Mouse (Mus musculus) embryonic facial prominence, embryonic 14.5 days (tissue): ENCODE results near the gene Trak1. TPM values are rescaled to one million over a fixed set of nuclear protein-coding genes. Genes with fewer than 3 reads are reported as not detected.
A peak's percentile ranks its signal among the peaks of the same experiment; 100 is the strongest.

Experiments
- ATAC-seq: fragments of 200-750 bp; cut with Nextera tagmentation; 2 replicates; pipeline ENCODE4 v1.8.0; 2017; ENCODE audit warnings: low read depth, moderate number of reproducible peaks, moderate TSS enrichment
- DNase-seq: peaks from one replicate; pipeline ENCODE4 v3.0.0-alpha.2; 2015; ENCODE audit warnings: low spot score
- H3K27ac ChIP-seq: fragments of 300-500 bp; sonication (generic); replicated peaks from 2 replicates; pipeline ENCODE4 v1.5.1; 2014; ENCODE audit warnings: low read depth, mild to moderate bottlenecking, low read length, moderate library complexity
- H3K27me3 ChIP-seq: fragments of 300-500 bp; sonication (generic); replicated peaks from 2 replicates; pipeline ENCODE4 v1.6.1; 2014; ENCODE audit warnings: low read length; ENCODE audit not compliant: control insufficient read depth, insufficient read depth
- H3K36me3 ChIP-seq: fragments of 300-500 bp; sonication (generic); 2 replicates; pipeline ENCODE4 v1.6.1; 2014; ENCODE audit warnings: low read length, mixed read lengths; ENCODE audit not compliant: control insufficient read depth, insufficient read depth
- H3K4me1 ChIP-seq: fragments of 300-500 bp; sonication (generic); 2 replicates; pipeline ENCODE4 v1.6.1; 2014; ENCODE audit warnings: antibody characterized with exemption, low read length; ENCODE audit not compliant: control insufficient read depth, insufficient read depth
- H3K4me2 ChIP-seq: fragments of 300-500 bp; sonication (generic); 2 replicates; pipeline ENCODE4 v1.6.1; 2014; ENCODE audit warnings: low read depth, mild to moderate bottlenecking, low read length, moderate library complexity, mixed read lengths
- H3K4me3 ChIP-seq: fragments of 300-500 bp; sonication (generic); 2 replicates; pipeline ENCODE4 v1.5.1; 2014; ENCODE audit warnings: low read depth, mild to moderate bottlenecking, low read length
- H3K9ac ChIP-seq: fragments of 300-500 bp; sonication (generic); 2 replicates; pipeline ENCODE4 v1.6.1; 2014; ENCODE audit warnings: low read depth, mild to moderate bottlenecking, low read length, moderate library complexity, mixed read lengths
- H3K9me3 ChIP-seq: fragments of 300-500 bp; sonication (generic); 2 replicates; pipeline ENCODE4 v1.6.1; 2016; ENCODE audit warnings: low read length; ENCODE audit not compliant: control insufficient read depth
- WGBS: fragments of 180-500 bp; shearing (Covaris S2); extraction: QIAGEN DNeasy Blood & Tissue Kit; methylation state at CpG from one replicate; pipeline ENCODE4 v1.1.7; 2014; 5-methylcytosine and 5-hydroxymethylcytosine counted together
- polyA plus RNA-seq: library from polyadenylated mRNA; unstranded; fragments of >200 nt; fragmentation: Nextera tagmentation; extraction: Ambion mirVana; gene quantifications from 2 replicates; pipeline ENCODE4 v1.2.1, GENCODE M21; 2014

Gene Trak1
- polyA plus RNA-seq, 1 experiment from 2014 or later: 28.3 TPM

DNA sequence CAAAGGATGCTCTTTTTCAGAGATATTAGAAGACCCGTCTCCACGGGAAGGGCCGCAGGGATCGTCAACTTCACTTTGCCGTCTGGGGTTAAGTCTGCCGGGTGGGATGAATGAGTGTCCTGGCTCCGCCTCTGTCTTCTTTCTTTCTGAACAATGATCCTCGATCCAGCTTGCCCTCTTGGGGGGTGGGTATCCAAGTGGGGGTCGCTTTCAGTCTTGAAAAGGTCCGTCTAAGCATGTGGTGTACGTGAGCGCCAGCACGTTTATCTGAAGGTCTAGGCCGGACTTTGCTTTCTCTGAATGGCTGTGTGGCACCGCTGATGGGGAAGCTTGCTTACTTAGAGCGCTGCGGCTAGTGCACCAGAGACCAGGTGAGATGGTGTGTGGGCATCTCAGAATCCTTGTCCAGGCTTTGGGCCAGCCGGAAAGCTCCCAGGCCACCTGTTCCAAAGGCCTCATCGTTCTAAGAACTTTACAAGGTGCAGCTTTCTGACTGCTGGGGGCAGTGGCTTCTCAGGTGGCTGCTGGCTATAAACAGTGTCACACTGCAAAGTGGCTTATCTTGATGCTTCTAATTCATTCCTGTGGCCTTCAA lies 2.8 kb downstream of the Trak1 start:
- no peak for ATAC-seq
- Histone ChIP-seq H3K9ac (no peak overlapping the region), H3K4me1 (peaks cover 18% of the 10 kb centered on the region), H3K4me3 (no peak overlapping the region), H3K36me3 (no peaks in the 10 kb centered on the region), H3K27me3 (no peaks in the 10 kb centered on the region), H3K9me3 (no peaks in the 10 kb centered on the region), H3K4me2 (peak overlapping the region; percentile 97; the same call in 1 of the 2 replicates), H3K27ac (no peak overlapping the region)
- WGBS: 64% methylated on average over 19 of the region's 19 CpGs
- no peak for DNase-seq

- ATAC-seq (no peak), DNase-seq (no peak)
- Histone ChIP-seq H3K9ac (no peak overlapping the region), H3K27me3 (no peaks in the 10 kb centered on the region), H3K36me3 (no peaks in the 10 kb centered on the region), H3K4me2 (no peak overlapping the region), H3K9me3 (no peaks in the 10 kb centered on the region), H3K4me1 (peaks cover 18% of the 10 kb centered on the region), H3K27ac (no peak overlapping the region), H3K4me3 (no peak overlapping the region)
- 73% methylated on average over 22 of the region's 22 CpGs for WGBS
Observed at GRCm38 (mm10) chr9:121301041-121301920, 4.0 kb downstream of the Trak1 start.

GRCm38 (mm10) chr9:121302543-121302942 lies 5.2 kb downstream of the Trak1 start:
- H3K4me3 ChIP-seq: no peak overlapping the region
- no peak overlapping the region for H3K9ac ChIP-seq
- H3K4me2 ChIP-seq: no peak overlapping the region
- no peak overlapping the region for H3K27ac ChIP-seq
- H3K9me3 ChIP-seq: no peaks in the 10 kb centered on the region
- ATAC-seq (no peak), DNase-seq (no peak)
- H3K27me3 ChIP-seq: no peaks in the 10 kb centered on the region
- no peaks in the 10 kb centered on the region for H3K36me3 ChIP-seq
- peaks cover 18% of the 10 kb centered on the region for H3K4me1 ChIP-seq
- 89% methylated on average over 7 of the region's 8 CpGs for WGBS

DNA sequence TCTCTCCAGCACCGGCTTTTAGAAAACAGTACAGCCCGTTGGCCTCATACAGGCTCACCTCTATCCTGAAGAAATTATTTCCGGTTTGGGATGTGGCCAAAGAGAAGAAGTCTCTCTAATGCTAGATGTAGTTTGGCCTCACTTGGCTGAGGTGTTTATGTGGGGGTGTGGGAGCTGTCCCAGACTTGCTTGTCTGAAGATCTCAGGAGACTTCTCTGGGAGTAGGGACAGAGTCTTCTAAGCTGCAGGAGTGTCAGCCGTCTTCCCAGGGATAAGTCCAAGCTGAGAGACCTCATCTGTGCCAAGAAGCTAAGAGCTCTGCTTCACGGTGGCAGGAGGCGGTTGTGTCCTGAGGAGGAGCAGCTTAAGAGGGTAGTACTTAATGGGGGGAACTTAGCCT lies 5.8 kb downstream of the Trak1 start:
- WGBS: 65% methylated on average over 6 of the region's 6 CpGs
- peaks cover 18% of the 10 kb centered on the region for H3K4me1 ChIP-seq
- no peak overlapping the region for H3K4me3 ChIP-seq
- H3K27ac ChIP-seq: no peak overlapping the region
- no peaks in the 10 kb centered on the region for H3K36me3 ChIP-seq
- H3K4me2 ChIP-seq: no peak overlapping the region
- no peak for ATAC-seq
- DNase-seq: no peak
- H3K9me3 ChIP-seq: no peaks in the 10 kb centered on the region
- no peak overlapping the region for H3K9ac ChIP-seq
- H3K27me3 ChIP-seq: no peaks in the 10 kb centered on the region

- H3K4me2 ChIP-seq: no peak overlapping the region
- ATAC-seq (no peak), DNase-seq (no peak)
- H3K27me3 ChIP-seq: no peaks in the 10 kb centered on the region
- no peaks in the 10 kb centered on the region for H3K9me3 ChIP-seq
- no peak overlapping the region for H3K27ac ChIP-seq
- peaks cover 11% of the 10 kb centered on the region for H3K4me1 ChIP-seq
- H3K36me3 ChIP-seq: no peaks in the 10 kb centered on the region
- H3K4me3 ChIP-seq: no peak overlapping the region
- 49% methylated on average over 9 of the region's 9 CpGs for WGBS
- H3K9ac ChIP-seq: no peak overlapping the region
Observed at GRCm38 (mm10) chr9:121303748-121304147, 6.4 kb downstream of the Trak1 start.

DNA sequence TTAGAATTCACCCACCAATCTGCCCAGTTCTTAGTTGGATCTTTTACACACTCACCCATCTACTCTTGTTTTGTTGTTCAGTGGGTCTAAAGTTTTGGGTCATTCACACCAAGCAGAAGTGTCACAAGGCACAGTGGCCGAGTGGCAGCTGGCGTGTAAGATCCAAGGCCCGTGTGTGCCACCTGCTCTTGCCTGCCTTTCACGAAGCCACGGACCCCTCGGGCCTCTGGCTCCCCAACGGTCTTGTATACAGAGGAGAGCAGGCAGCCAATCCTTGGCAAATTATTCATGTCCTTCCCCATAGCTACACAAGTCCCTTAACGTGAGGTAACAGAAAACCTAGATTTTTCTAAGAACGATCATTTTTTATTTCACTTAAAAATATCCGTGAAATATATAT lies 7.2 kb downstream of the Trak1 start:
- no peak for ATAC-seq
- WGBS: 76% methylated on average over 10 of the region's 10 CpGs
- Histone ChIP-seq H3K4me3 (no peak overlapping the region), H3K27me3 (no peaks in the 10 kb centered on the region), H3K36me3 (no peaks in the 10 kb centered on the region), H3K27ac (no peak overlapping the region), H3K9ac (no peak overlapping the region), H3K4me1 (peaks cover 3% of the 10 kb centered on the region), H3K4me2 (no peak overlapping the region), H3K9me3 (no peaks in the 10 kb centered on the region)
- no peak for DNase-seq

DNA sequence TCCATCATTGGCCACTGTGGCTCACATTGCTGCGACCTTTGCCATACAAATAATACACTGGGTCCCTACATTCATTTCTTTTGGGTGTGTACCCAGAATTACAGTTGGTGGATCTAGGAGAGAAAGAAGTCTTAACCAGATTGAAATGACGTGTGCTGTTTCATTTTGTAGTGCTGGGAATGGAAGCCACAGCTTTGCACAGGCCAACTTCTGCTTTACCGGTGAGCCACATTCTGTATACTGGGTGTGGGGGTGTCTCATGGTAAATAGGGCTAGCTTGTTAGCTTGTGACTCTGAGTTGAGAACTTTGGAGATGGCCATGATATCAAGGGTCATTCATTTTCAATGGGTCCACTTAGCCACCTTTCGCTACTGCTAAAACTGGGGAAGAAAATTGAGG lies 8.2 kb downstream of the Trak1 start:
- Histone ChIP-seq H3K36me3 (no peaks in the 10 kb centered on the region), H3K4me1 (no peaks in the 10 kb centered on the region), H3K4me3 (no peak overlapping the region), H3K27me3 (no peaks in the 10 kb centered on the region), H3K27ac (no peak overlapping the region), H3K9ac (no peak overlapping the region), H3K4me2 (no peak overlapping the region), H3K9me3 (no peaks in the 10 kb centered on the region)
- DNase-seq (no peak), ATAC-seq (no peak)
- 93% methylated on average over 4 of the region's 4 CpGs for WGBS

- no peak for DNase-seq
- no peak overlapping the region for H3K27ac ChIP-seq
- H3K9ac ChIP-seq: no peak overlapping the region
- no peaks in the 10 kb centered on the region for H3K9me3 ChIP-seq
- no peak overlapping the region for H3K4me2 ChIP-seq
- H3K4me1 ChIP-seq: peaks cover 13% of the 10 kb centered on the region
- no peak overlapping the region for H3K4me3 ChIP-seq
- no peak for ATAC-seq
- no peaks in the 10 kb centered on the region for H3K27me3 ChIP-seq
- H3K36me3 ChIP-seq: no peaks in the 10 kb centered on the region
- WGBS: 51% methylated on average over 4 of the region's 4 CpGs
Observed at GRCm38 (mm10) chr9:121309287-121309686, 12.0 kb downstream of the Trak1 start.

- Histone ChIP-seq H3K36me3 (no peaks in the 10 kb centered on the region), H3K4me2 (no peak overlapping the region), H3K27ac (no peak overlapping the region), H3K9ac (no peak overlapping the region), H3K4me1 (peaks cover 25% of the 10 kb centered on the region), H3K9me3 (no peaks in the 10 kb centered on the region), H3K27me3 (no peaks in the 10 kb centered on the region), H3K4me3 (no peak overlapping the region)
- no peak for DNase-seq
- ATAC-seq: no peak
- 80% methylated on average over 7 of the region's 7 CpGs for WGBS
Observed at GRCm38 (mm10) chr9:121310501-121310900, 13.2 kb downstream of the Trak1 start.
